Mouse (Mus musculus) layer of hippocampus, adult 8-10 months (tissue): ENCODE data around the gene Disp3. TPM values are rescaled to one million over a fixed set of nuclear protein-coding genes. Genes with fewer than 3 reads are reported as not detected.

Experiments used
- DNase-seq, 2 experiments: peaks; one replicate each; pipeline ENCODE4 v3.0.0; 2022; ENCODE audit warnings: low spot score in 2 of 2
- total RNA-seq, 4 experiments: library from RNA; stranded (reverse); gene quantifications; 2 replicates each; pipeline ENCODE4 v1.2.4; 2022

Gene Disp3
- total RNA-seq, 4 experiments from 2014 or later: 27.2 to 39.2 (median 31.9) TPM

DNA sequence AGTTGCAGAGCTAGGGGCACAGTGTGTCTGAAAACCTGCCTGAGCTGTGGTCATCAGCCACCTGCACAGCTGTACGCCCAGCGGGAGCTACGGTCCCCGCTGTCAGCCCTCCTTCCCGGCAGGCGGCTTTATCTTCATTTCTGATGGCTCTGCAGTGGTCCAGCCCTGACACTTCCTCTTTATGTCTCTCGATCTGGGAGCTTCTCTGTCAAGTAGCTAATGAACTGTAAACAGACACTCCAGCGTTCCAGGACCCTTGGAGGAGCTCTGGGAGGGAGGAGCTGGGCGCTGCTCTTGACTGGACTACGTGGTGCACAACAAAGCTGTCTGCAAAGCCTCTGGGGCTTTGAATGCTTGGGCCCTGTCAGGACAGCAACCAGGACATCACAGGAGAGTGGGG is 67.1 kb downstream of the Disp3 start:
- no peak for DNase-seq

DNA sequence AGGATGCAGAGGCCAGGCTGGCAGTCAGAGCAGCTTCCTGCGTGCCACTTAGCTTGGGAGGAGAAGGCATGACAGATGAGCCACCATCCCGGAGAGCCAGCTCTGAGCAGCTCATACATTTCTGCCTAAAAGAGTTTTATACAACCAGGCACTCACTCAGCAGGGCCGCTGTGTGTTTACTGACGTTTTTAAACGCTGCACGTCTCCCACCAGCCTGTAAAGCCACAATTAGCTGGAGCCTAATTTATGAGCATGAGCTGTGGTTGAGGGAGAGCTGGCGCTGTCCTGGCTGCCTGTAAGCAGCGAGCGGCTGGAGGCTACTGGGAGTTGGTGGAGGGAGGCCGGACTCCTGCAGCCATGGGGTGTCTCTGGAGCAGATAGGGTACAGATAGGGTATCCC is 69.5 kb downstream of the Disp3 start:
- DNase-seq: no peak

DNA sequence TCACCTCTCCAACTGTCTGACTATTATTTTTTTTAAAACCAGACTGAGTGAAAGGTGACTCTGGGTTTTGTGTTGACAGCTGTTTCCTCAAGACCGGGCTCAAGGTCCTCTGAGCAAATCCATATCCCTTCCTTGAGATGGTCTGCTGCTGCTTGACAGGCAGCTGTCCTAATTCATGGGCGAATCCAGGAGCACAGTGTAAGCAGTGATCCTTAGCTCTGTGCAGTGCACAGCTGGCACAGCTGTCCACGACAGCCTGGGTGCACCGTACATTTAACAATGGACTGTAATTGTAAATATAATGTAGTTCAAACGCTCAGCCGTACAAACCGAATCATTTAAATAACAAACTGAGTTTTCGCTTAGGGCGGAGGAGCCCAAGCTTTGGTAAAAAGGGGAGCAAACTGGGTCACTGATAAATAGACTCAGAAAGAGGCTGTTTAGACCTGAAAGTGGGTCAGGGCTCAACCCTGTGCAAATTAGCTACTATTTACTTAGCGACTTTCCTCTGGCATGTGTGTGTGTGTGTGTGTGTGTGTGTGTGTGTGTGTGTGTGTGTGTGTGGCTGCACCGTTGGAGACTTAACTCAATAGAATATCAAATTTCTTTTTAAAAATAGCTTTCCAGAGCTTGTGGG is 72.4 kb downstream of the Disp3 start:
- DNase-seq: no peak

DNA sequence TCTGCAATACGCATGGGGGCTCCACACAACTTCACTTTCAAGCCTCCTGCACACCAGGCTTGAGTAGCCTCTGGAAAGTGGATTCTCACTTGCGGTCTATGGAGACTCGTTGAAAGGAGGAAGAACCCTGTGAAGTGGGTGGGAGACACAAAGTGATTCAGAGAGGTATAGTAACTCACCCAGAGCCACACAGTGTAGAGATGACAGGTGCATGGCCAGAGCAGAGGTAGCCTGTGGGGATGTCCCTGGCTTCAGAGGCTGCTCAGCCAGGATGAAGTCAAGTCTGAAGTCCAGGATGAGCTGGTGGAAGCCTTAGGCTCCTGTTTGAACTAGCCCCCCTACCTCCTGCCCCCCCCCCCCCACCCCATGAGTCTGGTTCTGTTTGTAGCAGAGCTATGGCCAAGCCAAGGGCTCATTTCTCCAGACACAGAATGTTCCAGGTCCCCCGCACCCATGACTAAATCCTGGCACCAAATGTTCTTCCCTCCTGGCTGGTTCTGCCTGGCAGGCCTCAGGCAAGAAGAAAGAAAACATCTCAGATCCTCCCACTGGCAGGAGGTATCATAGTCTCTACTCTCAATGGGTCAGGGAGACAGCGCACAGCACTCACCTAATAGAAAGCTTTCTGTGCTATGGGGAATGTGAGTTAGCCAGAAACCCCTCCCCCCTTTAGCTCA is 73.2 kb downstream of the Disp3 start:
- DNase-seq: peak; percentile 64 to 75

DNA sequence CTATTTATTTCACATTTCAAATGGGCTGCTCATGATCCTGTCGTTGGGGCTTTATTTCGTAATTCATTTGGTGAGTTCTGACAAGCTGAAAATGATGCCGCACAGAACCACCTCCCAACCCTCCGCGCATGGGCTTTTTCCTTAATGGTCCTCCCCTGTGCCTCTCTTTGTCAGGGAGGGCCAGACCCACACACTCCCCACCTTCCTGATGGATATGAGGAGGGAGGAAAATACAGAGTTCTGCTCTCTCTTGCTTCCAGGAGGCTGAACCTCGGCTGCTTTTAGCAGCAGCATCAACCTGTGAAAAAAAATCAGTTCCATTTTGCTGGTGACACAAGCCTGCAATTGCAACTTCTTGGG is 82.9 kb downstream of the Disp3 start:
- DNase-seq: no peak

DNA sequence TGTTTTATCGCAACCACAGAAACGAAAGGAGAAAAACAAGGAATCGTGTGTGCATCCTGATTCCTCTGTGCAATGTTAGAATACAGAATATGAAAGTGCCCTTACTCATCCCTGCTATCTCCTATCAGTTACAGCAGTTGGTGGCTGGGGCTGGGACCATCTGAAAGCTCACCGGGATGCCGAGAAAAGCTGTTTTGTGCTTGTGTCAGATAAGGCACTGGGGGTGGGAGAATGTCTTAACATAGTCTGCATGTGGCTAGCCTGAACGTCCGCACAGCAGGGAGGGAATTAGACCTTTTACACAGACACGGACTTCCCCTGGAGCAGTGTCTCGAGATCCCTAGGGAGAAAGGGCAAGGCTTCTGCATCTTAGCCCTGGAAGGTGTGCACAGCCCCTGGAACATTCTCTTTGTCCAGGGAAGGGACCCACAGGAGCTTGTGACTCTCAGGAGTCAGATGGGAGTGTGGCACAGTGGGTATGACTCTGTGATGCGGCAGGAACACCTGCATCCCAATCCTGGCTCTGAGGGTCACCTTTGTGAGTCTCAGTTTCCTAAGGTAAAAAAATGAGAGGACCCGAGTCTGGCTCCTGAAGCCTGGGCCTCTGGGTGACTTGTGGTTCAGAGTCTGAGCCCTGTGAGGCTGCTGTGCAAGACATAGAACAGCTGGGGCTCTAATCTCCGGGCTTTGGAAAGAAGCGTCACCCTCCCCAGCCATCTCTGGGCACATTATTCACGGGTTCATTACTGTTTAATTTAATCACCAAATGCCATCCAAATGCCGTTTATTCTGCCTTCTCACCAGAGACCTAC is 83.5 kb downstream of the Disp3 start:
- DNase-seq: no peak

DNA sequence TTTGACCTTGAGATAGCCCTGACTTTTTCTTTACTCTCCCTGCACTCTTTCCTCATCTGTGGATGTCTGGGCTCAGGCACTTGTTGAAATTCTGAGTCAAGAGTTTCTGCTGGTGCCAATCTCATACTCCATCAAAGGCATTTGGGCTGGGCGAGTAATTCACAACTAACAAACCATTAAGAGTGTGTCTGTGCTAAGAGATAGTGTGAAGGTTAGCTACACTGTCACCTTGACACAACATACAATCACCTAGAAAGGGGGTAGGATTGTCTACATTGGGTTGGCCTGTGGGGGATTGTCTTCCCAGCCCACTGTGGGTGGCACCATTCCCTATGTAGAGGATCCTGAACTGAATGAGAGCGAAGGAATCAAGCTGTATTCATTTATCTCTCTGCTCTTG is 84.2 kb downstream of the Disp3 start:
- DNase-seq: no peak

DNA sequence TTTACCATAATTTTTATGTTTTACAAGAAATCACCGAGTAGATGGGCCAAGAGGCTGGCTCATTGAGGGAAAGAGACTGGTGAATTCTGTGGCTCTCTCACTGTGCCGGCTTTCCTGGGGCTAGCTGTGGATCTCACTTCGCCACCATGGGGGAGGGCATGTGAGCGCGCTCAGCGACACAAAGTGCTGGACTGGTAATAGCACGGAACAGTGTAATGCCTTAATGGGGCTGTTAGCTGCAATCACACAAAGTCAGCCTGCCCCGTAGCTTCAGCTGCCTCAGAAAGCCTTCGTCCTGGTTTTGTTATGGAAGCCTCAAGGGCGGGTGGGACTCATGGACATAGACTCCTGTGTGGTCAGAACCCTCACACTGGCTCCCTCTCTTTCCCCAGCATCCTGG is 89.0 kb downstream of the Disp3 start:
- DNase-seq: no peak

DNA sequence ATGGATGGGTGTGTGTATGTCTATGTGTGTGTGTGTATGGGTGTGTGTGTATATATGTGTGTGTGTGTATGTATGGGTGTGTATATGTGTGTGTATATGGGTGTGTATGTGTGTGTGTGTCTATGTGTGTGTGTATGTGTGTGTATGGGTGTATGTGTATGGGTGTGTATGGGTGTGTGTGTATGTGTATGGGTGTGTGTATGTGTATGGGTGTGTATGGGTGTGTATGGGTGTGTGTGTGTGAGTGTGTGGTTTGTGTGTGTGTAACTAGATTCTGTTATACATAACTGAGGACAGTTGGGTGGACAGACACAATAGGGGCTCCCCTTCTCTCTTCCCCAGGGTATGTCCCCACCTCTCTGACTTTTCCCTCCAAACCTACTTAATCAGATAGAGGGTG is 93.4 kb downstream of the Disp3 start:
- DNase-seq: no peak

DNA sequence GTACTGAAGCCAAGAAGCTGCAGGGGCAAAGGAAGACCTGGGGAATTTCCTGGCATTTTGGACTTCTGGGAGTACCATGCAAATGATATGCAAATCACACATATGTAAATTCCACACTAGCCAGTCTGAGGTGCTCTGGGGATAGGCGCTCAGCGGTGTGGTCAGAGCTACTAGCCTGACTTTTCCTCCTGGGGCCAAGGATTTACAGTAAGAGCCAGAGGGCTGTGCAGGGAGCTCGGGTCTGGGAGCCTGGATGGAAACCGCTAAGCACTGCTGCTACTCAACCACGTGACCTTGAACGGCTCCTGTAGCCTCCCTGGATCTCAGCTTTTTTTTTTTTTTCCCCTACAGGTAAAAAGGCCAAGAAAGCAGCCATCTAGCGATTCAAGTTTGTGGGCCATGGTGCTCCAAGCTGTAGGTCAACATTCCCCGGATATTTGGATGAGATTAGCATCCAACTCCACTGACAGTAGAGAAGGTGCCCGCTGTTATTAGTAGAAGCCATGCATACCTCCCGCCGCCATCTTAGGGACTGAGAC is 95.0 kb downstream of the Disp3 start:
- DNase-seq: no peak

Other genes starting within 250 kb of the Disp3 start
- 10 to 100 TPM; 81.7 to 89.6 (median 84.8) TPM for gene Clcn6, start 249.1 kb downstream of the Disp3 start, total RNA-seq
- gene Mthfr, start 248.9 kb downstream of the Disp3 start, total RNA-seq: 10 to 100 TPM; 32.7 to 41.0 (median 38.5) TPM
- 10 to 100 TPM in 2 of 4 experiments, 1 to 10 TPM in 2; 7.0 to 12.8 (median 9.1) TPM for gene Agtrap, start 199.9 kb downstream of the Disp3 start, total RNA-seq
- gene Mad2l2, start 157.6 kb downstream of the Disp3 start, total RNA-seq: 10 to 100 TPM; 12.5 to 17.7 (median 15.6) TPM
- under 1 TPM; 0.23 to 0.37 (median 0.26) TPM for gene Draxin, start 157.3 kb downstream of the Disp3 start, total RNA-seq
- gene Fbxo6, start 135.8 kb downstream of the Disp3 start, total RNA-seq: 10 to 100 TPM; 29.4 to 34.0 (median 31.1) TPM
- 100 to 1,000 TPM; 136 to 157 (median 147) TPM for gene Fbxo44, start 127.5 kb downstream of the Disp3 start, total RNA-seq
- gene Fbxo2, start 127.3 kb downstream of the Disp3 start, total RNA-seq: 100 to 1,000 TPM; 112 to 133 (median 119) TPM
- gene Ubiad1, start 156.8 kb upstream of the Disp3 start, total RNA-seq: 1 to 10 TPM; 7.9 to 8.5 (median 8.2) TPM
- 10 to 100 TPM; 84.8 to 92.8 (median 86.8) TPM for gene Mtor, start 160.6 kb upstream of the Disp3 start, total RNA-seq
- 1 to 10 TPM in 2 of 4 experiments, under 1 TPM in 1, not detected in 1; 0.33 to 1.2 (median 1.0) TPM for gene Angptl7, start 212.5 kb upstream of the Disp3 start, total RNA-seq